ENCODE assay signal across 10 mouse cellular contexts in genomic region chr9:13890171-13890570, GRCm38 (mm10).
DNase-seq lines count a peak whose midpoint lies in the region; ATAC-seq and TF ChIP-seq lines count a peak whose summit lies in the region.
"Had no signal": no experiment of that assay in that cellular context is flagged by ENCODE, and none has a peak within 500 bp of the region (broad histone marks: within the 10 kb centered on the region; RNA-seq: fewer than 3 reads in every experiment).

No protein-coding gene starts in this region.

- no peaks in the 10 kb centered on the region for H3K9me3 ChIP-seq in hindbrain, embryonic 11.5 days (ENCODE audit: control insufficient read depth, low read length)
- peaks cover 8% of the 10 kb centered on the region for H3K9me3 ChIP-seq in hindbrain, embryonic 10.5 days
- no peaks in the 10 kb centered on the region for H3K9me3 ChIP-seq in hindbrain, postnatal 0 days (ENCODE audit: low read length)
- peaks cover 4% of the 10 kb centered on the region; the same call in 1 of the 2 replicates for H3K9me3 ChIP-seq in midbrain, embryonic 13.5 days

- peak; percentile 64 for ATAC-seq in hindbrain, embryonic 11.5 days (ENCODE audit: low FRiP score)
- ATAC-seq in hindbrain, postnatal 0 days = peak; percentile 66
- peak; percentile 57 for ATAC-seq in midbrain, embryonic 13.5 days

- no peak overlapping the region for H3K4me3 ChIP-seq in hindbrain, embryonic 11.5 days (ENCODE audit: low read depth, low read length)
- H3K4me3 ChIP-seq in hindbrain, embryonic 10.5 days = no peak overlapping the region
- no peak overlapping the region for H3K4me3 ChIP-seq in hindbrain, postnatal 0 days (ENCODE audit: low read length)
- no peak overlapping the region for H3K4me3 ChIP-seq in midbrain, embryonic 13.5 days (replicated peaks)
- H3K4me3 ChIP-seq: heart, embryonic 13.5 days had no signal

- no peak overlapping the region for H3K27ac ChIP-seq in hindbrain, embryonic 11.5 days (ENCODE audit: low read depth, low read length)
- no peak overlapping the region for H3K27ac ChIP-seq in hindbrain, embryonic 10.5 days
- no peak overlapping the region for H3K27ac ChIP-seq in hindbrain, postnatal 0 days
- no peak overlapping the region; the same call in 1 of the 2 replicates for H3K27ac ChIP-seq in midbrain, embryonic 13.5 days
- H3K27ac ChIP-seq: heart, embryonic 13.5 days; liver, embryonic 14.5 days had no signal

- no peaks in the 10 kb centered on the region for H3K36me3 ChIP-seq in hindbrain, embryonic 11.5 days (ENCODE audit: control insufficient read depth, insufficient read depth, low read length)
- H3K36me3 ChIP-seq in hindbrain, embryonic 10.5 days = no peaks in the 10 kb centered on the region
- no peaks in the 10 kb centered on the region for H3K36me3 ChIP-seq in hindbrain, postnatal 0 days (ENCODE audit: insufficient read depth, low read length)
- H3K36me3 ChIP-seq in midbrain, embryonic 13.5 days = no peaks in the 10 kb centered on the region
- H3K36me3 ChIP-seq: heart, embryonic 13.5 days had no signal

- no peak overlapping the region for H3K9ac ChIP-seq in hindbrain, embryonic 11.5 days (ENCODE audit: low read depth, low read length)
- H3K9ac ChIP-seq in hindbrain, postnatal 0 days (replicated peaks; ENCODE audit: low read length) = no peak overlapping the region
- no peak overlapping the region for H3K9ac ChIP-seq in midbrain, embryonic 13.5 days (replicated peaks)
- H3K9ac ChIP-seq: heart, embryonic 13.5 days; liver, embryonic 14.5 days had no signal

- H3K4me2 ChIP-seq in hindbrain, embryonic 11.5 days (replicated peaks; ENCODE audit: low read depth, low read length) = no peak overlapping the region
- H3K4me2 ChIP-seq in hindbrain, postnatal 0 days (ENCODE audit: low read depth, low read length) = no peak overlapping the region
- no peak overlapping the region for H3K4me2 ChIP-seq in midbrain, embryonic 13.5 days (replicated peaks)
- H3K4me2 ChIP-seq: heart, embryonic 13.5 days had no signal

- TF ChIP-seq POLR2A in brain, embryonic 14.5 days (IDR thresholded peaks at IDR 0.05; ENCODE audit: borderline replicate concordance, extremely low read depth, insufficient read depth, insufficient read length, poor library complexity, severe bottlenecking) = no peak

- no peaks in the 10 kb centered on the region for H3K27me3 ChIP-seq in hindbrain, embryonic 11.5 days (ENCODE audit: control insufficient read depth, insufficient read depth, low read length)
- no peaks in the 10 kb centered on the region; the same call in 1 of the 2 replicates for H3K27me3 ChIP-seq in hindbrain, embryonic 10.5 days (ENCODE audit: insufficient read depth, poor library complexity, severe bottlenecking)
- no peaks in the 10 kb centered on the region for H3K27me3 ChIP-seq in hindbrain, postnatal 0 days (ENCODE audit: insufficient read depth, low read length)
- no peaks in the 10 kb centered on the region for H3K27me3 ChIP-seq in midbrain, embryonic 13.5 days

- no peaks in the 10 kb centered on the region for H3K4me1 ChIP-seq in hindbrain, embryonic 11.5 days (replicated peaks; ENCODE audit: control insufficient read depth, insufficient read depth, low read length)
- no peaks in the 10 kb centered on the region for H3K4me1 ChIP-seq in hindbrain, embryonic 10.5 days (replicated peaks)
- no peaks in the 10 kb centered on the region for H3K4me1 ChIP-seq in hindbrain, postnatal 0 days (ENCODE audit: insufficient read depth, low read length)
- H3K4me1 ChIP-seq in midbrain, embryonic 13.5 days (replicated peaks) = no peaks in the 10 kb centered on the region
- H3K4me1 ChIP-seq: heart, embryonic 13.5 days had no signal

- WGBS in hindbrain, embryonic 11.5 days = 61% methylated on average over 5 of the region's 5 CpGs
- WGBS in hindbrain, embryonic 10.5 days = 61% methylated on average over 5 of the region's 5 CpGs
- WGBS in hindbrain, postnatal 0 days = 46% methylated on average over 5 of the region's 5 CpGs
- WGBS in midbrain, embryonic 13.5 days = 57% methylated on average over 5 of the region's 5 CpGs

- intact Hi-C loops in left cerebral cortex, postnatal 10 days (cut with DNase I) = no loop called here

- no peak for TF ChIP-seq CTCF in brain, embryonic 14.5 days (IDR thresholded peaks at IDR 0.05; ENCODE audit: borderline replicate concordance, extremely low read depth, insufficient read depth, insufficient read length)
- TF ChIP-seq CTCF in hindbrain, postnatal 0 days (IDR thresholded peaks at IDR 0.05; ENCODE audit: low read depth) = no peak; the same call in 1 of the 2 replicates

- DNase-seq in hindbrain, embryonic 11.5 days (ENCODE audit: low spot score) = peak; percentile 7
- no peak for DNase-seq in hindbrain, embryonic 10.5 days (ENCODE audit: low spot score)
- peak; percentile 38 for DNase-seq in brain, embryonic 14.5 days (ENCODE audit: low read depth)
- DNase-seq in hindbrain, postnatal 0 days (ENCODE audit: low spot score) = peak; percentile 41
- no peak for DNase-seq in adrenal gland, postnatal 4 days (ENCODE audit: low spot score in 2 of 2)
- no peak for DNase-seq in cerebellum, postnatal 36 days
- no peak for DNase-seq in left cerebral cortex, postnatal 10 days (ENCODE audit: extremely low spot score in 1 of 2, low spot score in 2 of 2)

Comparison
In these comparisons a context has a peak if more than half of its experiments do, and no peak if none do; other contexts are left out.
1. DNase-seq: peak in hindbrain, embryonic 11.5 days (single experiment), brain, embryonic 14.5 days (single experiment) and hindbrain, postnatal 0 days (single experiment); none in hindbrain, embryonic 10.5 days (single experiment), adrenal gland, postnatal 4 days (0 of 2), cerebellum, postnatal 36 days (0 of 2) and left cerebral cortex, postnatal 10 days (0 of 2).
2. Peak in every context shown above with its lines, with median percentiles within 50 percentile points of each other: ATAC-seq.